Mouse (Mus musculus): Measurements from ENCODE around the gene Arhgap31.
"Not testable (repeated sequence)": the region's sequence is repeated elsewhere in the genome, so short reads cannot be mapped to it uniquely, and the experiment has no call there.

Gene Arhgap31

DNA sequence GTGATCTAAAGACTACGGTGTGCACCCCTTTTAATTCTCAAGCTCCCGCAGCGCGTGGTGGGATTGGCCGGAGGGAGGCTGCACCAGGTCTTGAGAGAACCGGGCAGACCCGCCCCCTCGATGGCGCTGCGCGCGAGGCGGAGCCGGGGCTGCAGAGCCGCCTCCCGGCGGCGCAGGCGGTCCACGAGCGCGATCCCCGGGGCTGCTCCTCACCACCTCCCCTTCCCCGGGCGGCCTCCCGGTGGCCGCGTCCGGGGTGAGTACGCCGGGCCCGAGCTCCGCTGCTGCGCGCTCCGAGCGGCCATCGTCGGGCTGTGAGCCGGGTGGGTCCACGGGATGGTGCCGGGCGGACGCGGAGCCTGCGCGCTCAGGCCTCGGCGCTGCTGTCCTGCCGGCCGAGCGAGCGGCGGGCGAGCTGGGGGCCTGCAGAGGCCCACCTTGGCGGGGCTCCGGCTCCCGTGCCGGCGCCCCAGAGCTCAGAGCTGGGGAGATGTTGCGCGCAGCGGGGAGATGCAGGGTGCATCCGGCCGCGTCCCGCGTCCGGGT lies 29.1 kb upstream of the Arhgap31 start, which contains the start of gene B4galt4:
Gene B4galt4, plus strand, starts transcription at position 152 of the 546 bp plus-strand sequence.
- Histone ChIP-seq H3K36me3 (ENCODE audit: control insufficient read depth, insufficient read depth, low read length, poor library complexity, severe bottlenecking) (no peaks in the 10 kb centered on the region), H3K27me3 (ENCODE audit: control insufficient read depth, insufficient read depth, low read length, poor library complexity, severe bottlenecking) (no peaks in the 10 kb centered on the region)
- DNase-seq (ENCODE audit: low read depth, low spot score), result peak; percentile 32

GRCm38 (mm10) chr16:38741204-38741903 lies 28.3 kb upstream of the Arhgap31 start:
- no peaks in the 10 kb centered on the region for H3K36me3 ChIP-seq (ENCODE audit: control insufficient read depth, insufficient read depth, low read length, poor library complexity, severe bottlenecking)
- DNase-seq (ENCODE audit: low read depth, low spot score), result no peak
- no peaks in the 10 kb centered on the region for H3K27me3 ChIP-seq (ENCODE audit: control insufficient read depth, insufficient read depth, low read length, poor library complexity, severe bottlenecking)

DNA sequence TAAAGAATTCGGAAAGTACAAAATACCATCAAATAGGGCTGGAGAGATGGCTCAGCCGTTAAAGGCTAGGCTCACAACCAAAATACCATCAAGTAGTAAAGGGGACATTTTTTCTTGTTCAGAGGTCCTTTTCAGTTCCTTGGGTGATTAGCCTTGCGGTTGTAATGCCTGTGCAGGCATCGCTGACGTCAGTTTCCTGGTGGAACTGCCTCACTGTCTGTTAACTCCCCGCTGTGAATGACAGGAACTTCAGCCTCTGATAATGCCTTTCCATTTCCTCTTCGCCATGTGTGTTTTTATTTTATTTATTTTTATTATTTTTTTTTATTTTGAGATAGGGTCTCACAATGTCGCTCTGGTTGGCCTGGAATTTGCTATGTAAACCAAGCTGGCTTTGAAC lies 17.8 kb upstream of the Arhgap31 start:
- H3K36me3 ChIP-seq (ENCODE audit: control insufficient read depth, insufficient read depth, low read length, poor library complexity, severe bottlenecking), result no peaks in the 10 kb centered on the region
- DNase-seq (ENCODE audit: low read depth, low spot score), result peak; percentile 75

GRCm38 (mm10) chr16:38729610-38730288 lies 16.7 kb upstream of the Arhgap31 start:
- H3K36me3 ChIP-seq (ENCODE audit: control insufficient read depth, insufficient read depth, low read length, poor library complexity, severe bottlenecking), result no peaks in the 10 kb centered on the region
- DNase-seq (ENCODE audit: low read depth, low spot score), result peak; percentile 73
- no peaks in the 10 kb centered on the region for H3K27me3 ChIP-seq (ENCODE audit: control insufficient read depth, insufficient read depth, low read length, poor library complexity, severe bottlenecking)

More for the DNA sequence above, 17.8 kb upstream of the Arhgap31 start:
- H3K27me3 ChIP-seq (ENCODE audit: control insufficient read depth, insufficient read depth, low read length, poor library complexity, severe bottlenecking), result no peaks in the 10 kb centered on the region

- no peaks in the 10 kb centered on the region for H3K36me3 ChIP-seq (ENCODE audit: control insufficient read depth, insufficient read depth, low read length, poor library complexity, severe bottlenecking)
- no peak for DNase-seq (ENCODE audit: low read depth, low spot score)
- H3K27me3 ChIP-seq (ENCODE audit: control insufficient read depth, insufficient read depth, low read length, poor library complexity, severe bottlenecking), result no peaks in the 10 kb centered on the region
Measured at GRCm38 (mm10) chr16:38729139-38729538, 16.1 kb upstream of the Arhgap31 start.

DNA sequence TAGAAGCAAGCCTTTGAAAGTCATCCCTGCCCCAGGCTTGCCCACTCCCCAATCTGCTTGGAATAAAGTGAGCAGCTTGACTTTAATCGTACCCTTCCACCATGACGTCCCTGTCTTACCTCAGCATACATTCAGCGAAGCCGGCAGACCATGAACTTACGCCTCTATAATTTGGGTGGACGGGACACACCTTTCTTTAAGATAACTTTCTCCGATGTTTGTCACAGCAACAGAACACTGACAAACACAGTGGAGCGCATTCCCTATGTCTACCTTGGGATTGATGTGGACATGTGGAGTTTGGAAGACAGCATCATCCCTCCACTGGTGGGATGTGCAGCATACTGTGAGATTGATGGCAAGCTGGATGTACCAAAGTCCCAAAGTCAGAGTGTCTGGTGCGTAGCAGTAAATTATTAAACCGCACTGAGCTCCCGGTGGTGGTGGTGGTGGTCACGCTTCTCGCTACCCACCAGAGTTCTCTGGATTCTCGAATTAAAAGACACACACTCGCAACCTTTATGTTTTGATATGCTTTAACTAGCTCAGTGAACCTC lies 15.6 kb upstream of the Arhgap31 start:
- no peak for DNase-seq (ENCODE audit: low read depth, low spot score)
- Histone ChIP-seq H3K36me3 (ENCODE audit: control insufficient read depth, insufficient read depth, low read length, poor library complexity, severe bottlenecking) (no peaks in the 10 kb centered on the region), H3K27me3 (ENCODE audit: control insufficient read depth, insufficient read depth, low read length, poor library complexity, severe bottlenecking) (no peaks in the 10 kb centered on the region)

DNA sequence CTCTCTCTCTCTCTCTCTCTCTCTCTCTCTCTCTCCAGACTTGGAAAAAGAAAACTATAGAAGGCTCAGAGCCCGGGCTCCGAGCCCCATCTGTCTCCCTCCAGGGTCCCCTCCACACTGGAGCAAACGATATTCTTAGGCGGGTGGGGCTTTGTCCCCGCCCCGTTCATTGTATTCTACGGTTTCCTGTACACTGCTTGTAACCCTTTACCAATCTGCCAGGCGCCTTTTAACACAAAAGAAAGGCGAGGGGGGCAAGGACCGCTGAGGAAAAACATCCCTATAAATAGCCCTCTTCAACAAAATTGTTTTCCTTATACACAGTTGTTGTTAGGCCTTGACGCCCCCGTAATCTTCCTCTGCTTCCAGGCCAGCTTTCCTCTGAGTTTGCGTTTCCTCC lies 11.9 kb upstream of the Arhgap31 start:
- Histone ChIP-seq H3K27me3 (ENCODE audit: control insufficient read depth, insufficient read depth, low read length, poor library complexity, severe bottlenecking) (no peaks in the 10 kb centered on the region), H3K36me3 (ENCODE audit: control insufficient read depth, insufficient read depth, low read length, poor library complexity, severe bottlenecking) (no peaks in the 10 kb centered on the region)
- no peak for DNase-seq (ENCODE audit: low read depth, low spot score)

DNA sequence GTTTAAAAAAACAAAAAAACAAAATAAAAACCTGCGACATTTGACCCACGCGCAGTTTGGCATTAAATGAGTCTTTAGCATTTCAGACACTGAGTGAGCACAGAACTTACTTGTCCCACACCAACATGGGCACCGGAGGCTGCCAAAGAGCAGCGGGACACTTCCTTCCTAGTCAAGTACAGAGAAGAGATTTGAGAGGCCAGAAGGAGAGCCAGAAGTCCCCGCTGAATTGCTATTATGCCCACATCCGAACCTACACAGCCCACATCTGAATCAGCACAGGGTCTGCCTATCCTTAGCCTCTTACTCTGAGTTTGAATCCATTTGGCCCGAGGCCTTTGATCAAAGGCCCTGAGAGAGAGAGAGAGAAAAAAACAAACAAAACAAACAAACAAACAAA lies 11.2 kb upstream of the Arhgap31 start:
- no peaks in the 10 kb centered on the region for H3K36me3 ChIP-seq (ENCODE audit: control insufficient read depth, insufficient read depth, low read length, poor library complexity, severe bottlenecking)
- no peaks in the 10 kb centered on the region for H3K27me3 ChIP-seq (ENCODE audit: control insufficient read depth, insufficient read depth, low read length, poor library complexity, severe bottlenecking)
- no peak for DNase-seq (ENCODE audit: low read depth, low spot score)

- H3K27me3 ChIP-seq (ENCODE audit: control insufficient read depth, insufficient read depth, low read length, poor library complexity, severe bottlenecking), result no peaks in the 10 kb centered on the region
- H3K36me3 ChIP-seq (ENCODE audit: control insufficient read depth, insufficient read depth, low read length, poor library complexity, severe bottlenecking), result no peaks in the 10 kb centered on the region
- no peak for DNase-seq (ENCODE audit: low read depth, low spot score)
Measured at GRCm38 (mm10) chr16:38721377-38721776, 8.3 kb upstream of the Arhgap31 start.

DNA sequence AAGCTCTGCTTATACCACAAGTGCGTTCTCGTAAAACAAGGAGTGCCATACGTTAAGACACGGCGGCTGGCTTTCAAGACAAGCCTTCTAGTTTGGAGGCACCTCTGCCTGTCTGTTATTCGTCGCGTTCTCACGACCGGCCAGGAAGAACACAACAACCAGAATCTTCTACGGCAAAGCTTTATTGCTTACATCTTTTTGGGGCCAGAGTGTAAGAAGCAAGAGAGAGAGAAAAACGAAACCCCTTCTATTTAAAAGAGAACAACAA lies 1.1 kb upstream of the Arhgap31 start:
- peak; percentile 31 for DNase-seq (ENCODE audit: low read depth, low spot score)
- not testable (repeated sequence) for H3K27me3 ChIP-seq (ENCODE audit: control insufficient read depth, insufficient read depth, low read length, poor library complexity, severe bottlenecking); H3K36me3 ChIP-seq (ENCODE audit: control insufficient read depth, insufficient read depth, low read length, poor library complexity, severe bottlenecking)

DNA sequence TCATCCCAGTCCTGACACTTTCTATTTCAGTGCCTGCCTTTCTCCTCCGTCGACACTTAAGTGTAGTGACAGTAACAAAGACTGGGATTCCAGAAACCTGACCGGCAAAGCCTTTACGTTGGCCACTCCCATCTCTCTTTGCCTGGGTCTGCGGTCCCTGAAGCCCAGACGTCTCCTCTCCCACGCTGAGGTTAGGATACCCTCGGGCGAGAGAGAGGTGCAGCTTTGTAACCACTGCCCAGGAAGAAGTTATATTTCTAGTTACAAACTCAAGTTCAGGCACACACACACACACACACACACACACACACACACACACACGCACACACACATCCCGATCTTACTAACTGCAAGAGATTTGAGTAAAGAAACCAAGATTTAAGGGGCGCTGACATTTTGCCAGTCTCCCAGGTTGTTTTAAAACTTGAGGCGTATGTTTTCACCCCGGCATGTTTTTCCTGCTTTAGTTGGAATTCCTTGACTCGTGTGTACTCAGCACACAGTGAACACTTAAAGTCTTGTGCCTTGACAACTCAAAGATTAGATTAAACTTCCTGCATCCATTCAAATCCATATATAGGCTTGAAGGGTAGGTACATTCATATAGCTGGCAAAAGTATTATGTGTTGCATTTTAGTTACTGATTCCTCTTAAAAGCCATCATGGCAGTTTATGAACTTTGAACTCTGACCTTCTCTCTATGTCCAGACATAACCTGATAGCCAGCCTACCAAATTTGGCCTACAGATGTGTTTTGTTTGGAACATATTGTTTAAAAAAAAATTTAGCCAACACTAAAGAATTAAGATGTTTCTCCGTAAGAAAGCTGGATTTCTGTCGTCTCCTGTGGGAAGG lies 557 bp upstream of the Arhgap31 start:
- H3K36me3 ChIP-seq (ENCODE audit: control insufficient read depth, insufficient read depth, low read length, poor library complexity, severe bottlenecking), result no peaks in the 10 kb centered on the region
- peak; percentile 33 for DNase-seq (ENCODE audit: low read depth, low spot score)

GRCm38 (mm10) chr16:38712105-38712504 lies 969 bp downstream of the Arhgap31 start:
- DNase-seq (ENCODE audit: low read depth, low spot score), result peak; percentile 31
- H3K36me3 ChIP-seq (ENCODE audit: control insufficient read depth, insufficient read depth, low read length, poor library complexity, severe bottlenecking), result no peaks in the 10 kb centered on the region
- H3K27me3 ChIP-seq (ENCODE audit: control insufficient read depth, insufficient read depth, low read length, poor library complexity, severe bottlenecking), result no peaks in the 10 kb centered on the region

More for the DNA sequence above, 557 bp upstream of the Arhgap31 start:
- H3K27me3 ChIP-seq (ENCODE audit: control insufficient read depth, insufficient read depth, low read length, poor library complexity, severe bottlenecking), result no peaks in the 10 kb centered on the region

GRCm38 (mm10) chr16:38711245-38711644 lies 1.8 kb downstream of the Arhgap31 start:
- H3K36me3 ChIP-seq (ENCODE audit: control insufficient read depth, insufficient read depth, low read length, poor library complexity, severe bottlenecking), result no peaks in the 10 kb centered on the region
- peak; percentile 26 for DNase-seq (ENCODE audit: low read depth, low spot score)
- H3K27me3 ChIP-seq (ENCODE audit: control insufficient read depth, insufficient read depth, low read length, poor library complexity, severe bottlenecking), result no peaks in the 10 kb centered on the region

GRCm38 (mm10) chr16:38708962-38709520 lies 4.0 kb downstream of the Arhgap31 start:
- no peaks in the 10 kb centered on the region for H3K36me3 ChIP-seq (ENCODE audit: control insufficient read depth, insufficient read depth, low read length, poor library complexity, severe bottlenecking)
- no peaks in the 10 kb centered on the region for H3K27me3 ChIP-seq (ENCODE audit: control insufficient read depth, insufficient read depth, low read length, poor library complexity, severe bottlenecking)
- peak; percentile 53 for DNase-seq (ENCODE audit: low read depth, low spot score)

Measured in splenic B cell, adult 2 months (primary cell).